Mouse (Mus musculus): ENCODE results near the gene Spint5.
"Not testable (repeated sequence)": the region's sequence is repeated elsewhere in the genome, so short reads cannot be mapped to it uniquely, and the experiment has no call there.

Spint5 gene

DNA sequence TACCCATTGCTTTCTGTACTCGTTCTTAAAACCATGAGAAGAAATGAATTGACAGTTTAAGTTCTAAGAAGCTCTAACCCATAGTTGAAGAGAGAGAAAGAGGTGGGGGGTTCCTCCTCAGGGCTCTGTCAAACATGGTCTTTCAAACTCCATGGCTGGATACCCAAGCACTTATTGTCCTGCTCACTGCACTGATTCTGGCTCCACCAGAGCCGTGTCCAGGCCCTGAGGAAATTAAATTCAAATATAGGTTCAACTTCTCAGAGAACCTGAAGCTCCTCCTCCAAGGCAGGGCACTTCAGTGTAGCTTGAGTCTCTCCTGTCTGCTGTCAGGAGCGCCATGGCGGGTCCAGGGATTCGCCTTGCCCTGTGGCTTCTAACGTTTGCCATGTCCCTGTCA, at the start of gene Spint5:
Gene Spint5, plus strand, starts transcription at position 301 of the 400 bp plus-strand sequence.
- DNase-seq (ENCODE audit: extremely low read depth, insufficient read length, low spot score): no peak

DNA sequence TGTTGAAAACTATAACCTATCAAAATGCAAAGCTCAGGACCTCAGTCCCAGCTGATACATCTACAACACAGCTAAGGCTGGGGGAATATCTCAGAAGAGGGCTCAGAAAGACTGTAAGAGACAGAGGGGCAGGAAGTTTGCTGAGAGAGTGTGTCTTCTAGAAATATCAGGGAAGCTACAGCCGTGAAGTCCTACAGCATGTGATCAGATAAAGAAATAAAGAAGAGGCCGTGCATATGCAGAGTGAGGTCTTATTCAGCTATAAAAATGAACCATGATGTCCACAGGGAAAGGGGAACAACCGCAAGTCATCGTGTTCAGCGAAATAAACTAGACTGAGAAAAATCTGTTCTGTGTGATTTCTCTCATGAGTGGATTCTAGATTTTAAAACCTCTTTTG, 44.8 kb upstream of the Spint5 start:
- no peak for DNase-seq (ENCODE audit: extremely low read depth, insufficient read length, low spot score)

GRCm38 (mm10) chr2:164670938-164671337, 44.2 kb upstream of the Spint5 start:
- no peak for DNase-seq (ENCODE audit: extremely low read depth, insufficient read length, low spot score)

DNA sequence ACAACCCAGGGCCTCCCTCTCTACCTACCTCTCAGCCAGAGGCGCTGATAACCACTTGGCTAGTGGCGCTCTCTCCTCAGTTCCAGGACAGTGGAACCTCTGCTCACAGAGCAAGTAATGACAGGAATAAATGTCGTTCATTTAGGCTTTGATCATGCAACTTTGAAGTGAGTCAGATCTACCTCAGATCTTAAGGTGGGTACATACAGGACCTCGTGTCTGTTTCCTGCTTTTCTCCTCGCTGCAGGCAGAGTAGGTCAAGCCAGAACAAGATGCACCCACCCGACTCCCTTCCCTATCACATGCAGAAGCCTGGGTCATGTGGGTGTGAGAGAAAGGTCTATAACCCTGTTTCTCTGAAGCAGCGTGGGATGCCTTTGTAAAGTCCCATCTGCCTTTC, 41.1 kb upstream of the Spint5 start, which contains the start of gene Wfdc11:
Gene Wfdc11, minus strand, starts transcription at position 101 of the 400 bp plus-strand sequence.
- DNase-seq (ENCODE audit: extremely low read depth, insufficient read length, low spot score): no peak

DNA sequence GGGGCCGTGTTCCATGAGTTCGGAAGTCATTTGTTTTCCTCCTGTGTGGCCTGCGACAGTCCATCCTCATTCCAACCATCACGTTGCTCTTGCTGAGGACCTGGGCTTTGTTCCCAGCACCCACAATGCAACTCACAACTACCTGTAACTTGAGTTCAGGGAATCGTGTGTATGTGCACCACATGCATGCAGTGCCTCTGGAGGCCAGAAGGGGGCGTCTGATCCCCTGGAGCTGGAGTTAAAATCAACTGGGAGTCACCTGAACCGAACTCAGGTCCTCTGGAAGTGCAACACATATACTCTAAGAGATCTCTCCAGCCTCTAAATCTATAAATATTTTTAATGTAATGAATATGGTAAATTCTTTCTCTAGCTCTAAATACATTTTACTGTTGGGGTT, 39.0 kb upstream of the Spint5 start:
- DNase-seq (ENCODE audit: extremely low read depth, insufficient read length, low spot score): no peak

DNA sequence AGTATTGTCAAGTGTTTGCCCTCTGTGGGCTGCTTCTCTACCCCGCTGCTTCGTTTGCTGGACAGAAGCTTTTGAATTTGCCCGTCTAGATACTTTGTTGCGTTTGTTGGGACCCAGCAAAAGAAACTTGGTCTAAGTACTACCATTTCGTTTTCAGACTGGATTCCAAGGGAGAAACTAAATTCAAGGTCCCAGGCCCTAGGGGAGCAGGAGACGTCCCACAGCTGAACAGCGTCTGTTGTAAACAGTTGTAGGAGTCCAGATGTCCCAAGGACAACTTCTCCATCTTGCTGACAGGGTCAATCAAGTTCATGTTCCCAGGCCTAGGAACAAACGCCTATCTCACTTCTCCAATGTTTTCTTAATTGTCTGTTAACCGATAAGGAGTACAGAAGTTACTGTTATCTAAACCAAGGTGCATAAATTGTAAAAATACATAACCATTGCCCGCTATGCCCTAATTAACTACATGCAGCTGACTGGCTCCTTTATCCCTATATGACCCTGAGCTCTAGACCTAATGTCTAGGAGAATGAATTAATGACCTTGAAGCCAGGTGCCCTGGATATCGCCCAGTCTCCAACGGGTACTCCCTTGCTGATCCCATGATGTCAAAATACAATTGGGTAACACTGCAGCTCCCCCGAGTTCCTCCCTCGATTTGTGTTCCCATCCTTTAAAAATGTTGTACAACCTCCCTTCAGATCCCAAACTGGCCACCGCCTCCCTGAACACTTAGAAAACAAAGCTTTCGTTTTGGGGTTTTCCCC, 38.0 kb upstream of the Spint5 start:
- DNase-seq (ENCODE audit: extremely low read depth, insufficient read length, low spot score): no peak

- DNase-seq (ENCODE audit: extremely low read depth, insufficient read length, low spot score): peak; percentile 30
Observed at GRCm38 (mm10) chr2:164678848-164679625, 36.1 kb upstream of the Spint5 start.

- no peak for DNase-seq (ENCODE audit: extremely low read depth, insufficient read length, low spot score)
Observed at GRCm38 (mm10) chr2:164679906-164680305, 35.2 kb upstream of the Spint5 start.

DNA sequence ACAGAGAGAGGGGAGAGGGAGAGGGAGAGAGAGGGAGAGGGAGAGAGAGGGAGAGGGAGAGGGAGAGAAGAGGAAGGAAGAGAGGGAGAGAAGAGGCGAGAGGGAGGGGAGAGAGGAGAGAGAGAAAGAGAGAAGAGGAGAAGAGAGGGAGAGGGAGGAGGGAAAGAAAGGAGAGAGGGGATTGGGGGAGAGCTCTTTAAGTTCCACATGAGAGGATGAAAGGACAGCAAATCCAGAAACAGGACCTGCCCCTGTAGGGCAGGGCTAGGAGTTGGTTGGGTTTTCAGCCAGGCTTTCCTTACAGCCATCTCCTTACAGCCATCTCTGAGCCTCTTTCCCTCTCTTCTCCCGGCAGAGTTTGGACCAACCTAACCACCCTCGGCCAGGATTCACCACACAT, 30.3 kb upstream of the Spint5 start, which contains the start of gene Wfdc13:
Gene Wfdc13, plus strand, starts transcription at position 301 of the 400 bp plus-strand sequence.
- no peak for DNase-seq (ENCODE audit: extremely low read depth, insufficient read length, low spot score)

GRCm38 (mm10) chr2:164698201-164698600, 16.9 kb upstream of the Spint5 start, which contains the start of gene Spint4:
TSS of gene Spint4 (plus strand) at chr2:164698501.
- DNase-seq (ENCODE audit: extremely low read depth, insufficient read length, low spot score): no peak

GRCm38 (mm10) chr2:164700959-164701358, 14.1 kb upstream of the Spint5 start:
- DNase-seq (ENCODE audit: extremely low read depth, insufficient read length, low spot score): no peak

DNA sequence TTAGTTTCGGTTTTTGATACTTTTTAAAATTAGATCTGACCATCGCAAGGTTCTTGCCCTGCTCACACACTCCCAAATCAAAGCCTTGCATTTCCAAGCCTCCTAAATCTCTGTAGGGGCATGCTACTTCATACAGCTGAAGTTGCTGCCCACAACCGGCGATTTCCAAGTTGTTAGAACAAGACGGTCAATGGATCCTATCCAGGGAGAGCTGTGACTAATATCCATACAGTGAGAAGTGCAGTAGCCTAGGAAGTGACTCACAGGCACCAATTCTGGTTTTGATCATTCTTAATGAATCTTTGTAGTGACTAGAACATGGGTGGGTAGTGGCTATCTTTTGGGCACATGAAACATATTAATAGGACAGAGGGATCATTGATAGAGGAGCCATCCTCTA, 13.3 kb upstream of the Spint5 start:
- DNase-seq (ENCODE audit: extremely low read depth, insufficient read length, low spot score): peak; percentile 28

DNA sequence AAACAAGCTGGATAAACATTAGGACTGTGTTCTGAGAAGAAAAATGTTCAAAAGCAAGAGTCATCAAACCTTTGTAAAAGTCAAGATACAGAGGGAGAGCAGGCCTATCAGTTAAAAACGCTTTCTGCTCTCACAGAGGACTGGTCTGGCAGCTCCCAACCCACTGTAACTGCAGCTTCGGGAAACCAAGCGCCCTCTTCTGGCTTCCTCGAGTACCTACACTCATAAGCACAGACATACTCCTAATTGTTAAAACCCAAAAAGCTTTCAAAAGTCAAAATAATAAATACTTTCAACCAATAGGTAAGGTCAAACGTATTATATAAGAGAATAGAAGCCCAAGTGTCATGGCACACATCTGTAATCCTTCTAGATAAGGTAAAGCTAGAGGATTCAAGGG, 10.9 kb upstream of the Spint5 start:
- no peak for DNase-seq (ENCODE audit: extremely low read depth, insufficient read length, low spot score)

GRCm38 (mm10) chr2:164705328-164705727, 9.8 kb upstream of the Spint5 start:
- DNase-seq (ENCODE audit: extremely low read depth, insufficient read length, low spot score): no peak

GRCm38 (mm10) chr2:164705991-164706390, 9.1 kb upstream of the Spint5 start:
- DNase-seq (ENCODE audit: extremely low read depth, insufficient read length, low spot score): no peak

GRCm38 (mm10) chr2:164716194-164716786, 1.2 kb downstream of the Spint5 start:
- not testable (repeated sequence) for DNase-seq (ENCODE audit: extremely low read depth, insufficient read length, low spot score)

GRCm38 (mm10) chr2:164723276-164723675, 8.2 kb downstream of the Spint5 start:
- no peak for DNase-seq (ENCODE audit: extremely low read depth, insufficient read length, low spot score)

DNA sequence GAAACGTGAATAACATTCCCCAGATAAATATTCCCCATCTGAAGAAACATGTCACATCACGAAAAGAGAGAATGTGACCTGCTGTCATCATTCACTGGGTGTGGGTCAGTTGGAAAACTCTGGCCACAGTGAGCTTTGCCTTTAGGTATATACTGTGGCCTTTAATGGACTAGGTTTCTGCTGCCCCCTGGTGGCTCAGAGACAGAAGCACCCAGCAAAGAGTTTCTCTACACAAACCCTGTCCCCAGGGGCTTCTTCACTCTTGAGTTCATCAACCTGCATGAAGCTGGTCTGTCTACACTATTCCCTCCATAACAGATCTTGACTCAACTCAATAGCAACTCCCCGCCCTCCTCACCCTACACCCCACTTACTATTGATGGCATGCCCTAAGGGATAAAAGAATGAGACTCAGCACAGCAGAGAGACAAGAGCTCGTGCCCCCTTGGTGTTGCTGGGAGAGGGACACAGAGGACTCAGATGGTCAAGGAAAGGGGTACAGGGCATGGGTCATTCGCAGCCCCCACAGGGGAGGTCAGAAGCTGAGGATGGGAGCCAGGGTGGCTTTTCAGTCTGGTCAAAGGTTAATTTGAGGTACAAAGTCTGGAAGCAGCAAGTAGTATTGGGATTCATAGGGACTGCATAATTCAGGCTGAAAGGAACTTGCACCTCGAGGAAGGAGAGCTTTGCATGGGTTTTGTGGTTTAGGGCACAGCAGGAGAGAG, 11.0 kb downstream of the Spint5 start:
- no peak for DNase-seq (ENCODE audit: extremely low read depth, insufficient read length, low spot score)

DNA sequence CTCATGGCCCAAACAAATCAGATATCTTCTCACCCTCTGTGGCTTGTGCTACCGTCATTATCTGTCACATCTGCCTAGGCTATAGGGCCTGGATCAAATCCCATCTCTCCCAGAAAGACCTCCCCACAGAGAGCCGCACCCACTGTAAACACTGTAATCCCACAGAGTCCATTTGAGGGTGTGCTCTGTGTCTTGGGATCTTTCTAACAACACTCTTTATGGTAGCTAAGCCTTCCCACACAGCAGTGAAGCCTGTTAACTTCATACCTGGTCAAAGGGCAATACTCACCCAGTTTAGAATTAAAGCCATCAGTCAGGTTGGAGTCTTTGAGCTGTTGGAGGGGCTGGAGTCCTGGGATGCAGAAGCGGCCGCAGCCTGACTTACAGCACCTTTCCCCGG, 16.6 kb downstream of the Spint5 start:
- DNase-seq (ENCODE audit: extremely low read depth, insufficient read length, low spot score): no peak

DNA sequence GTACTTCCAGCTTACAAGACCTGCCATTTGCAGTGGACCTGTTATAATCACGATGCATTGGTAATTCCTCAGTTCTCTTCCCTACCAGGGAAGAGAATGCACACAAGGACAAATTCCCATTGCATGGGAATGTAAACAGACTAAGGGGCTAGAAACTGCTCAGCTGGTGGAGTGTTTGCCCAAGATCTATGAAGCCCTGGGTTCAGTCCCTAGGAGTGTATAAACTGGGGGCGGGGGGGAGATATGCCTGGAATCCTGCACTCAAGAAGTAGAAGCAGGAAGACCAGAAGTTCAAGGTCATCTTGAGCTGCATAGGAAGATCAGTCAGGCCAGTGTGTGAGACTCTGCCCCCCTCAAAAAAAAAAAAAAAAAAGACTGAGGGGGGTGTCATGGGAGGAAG, 18.2 kb downstream of the Spint5 start:
- DNase-seq (ENCODE audit: extremely low read depth, insufficient read length, low spot score): no peak

DNA sequence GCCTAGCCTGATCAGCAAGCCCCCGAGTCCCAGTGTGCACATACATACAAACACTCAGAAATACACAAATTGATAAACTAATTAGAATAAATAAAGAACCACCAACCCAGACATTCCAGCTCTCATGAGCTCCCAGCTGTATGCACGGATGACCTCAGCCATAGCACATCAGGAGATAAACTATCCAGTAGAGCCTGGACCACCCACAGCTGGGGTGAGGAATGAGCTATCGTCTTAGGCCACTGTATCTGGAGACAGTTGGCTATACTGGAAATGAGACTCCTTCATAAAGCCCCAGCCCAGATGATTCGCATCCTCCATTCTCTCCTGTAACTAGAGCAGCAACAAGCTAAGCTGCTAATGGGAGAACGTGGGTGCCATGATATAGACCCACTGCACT, 19.7 kb downstream of the Spint5 start:
- no peak for DNase-seq (ENCODE audit: extremely low read depth, insufficient read length, low spot score)

All from 3134 (cell line).